Mouse (Mus musculus) heart, postnatal 0 days (tissue): ENCODE results near the gene Pfdn5.

ENCODE experiments used
- CTCF ChIP-seq: IDR thresholded peaks from 2 replicates; pipeline ENCODE4 v1.5.1; 2016; ENCODE audit warnings: antibody characterized with exemption, control low read depth, low read depth
- EP300 ChIP-seq: IDR thresholded peaks from 2 replicates; pipeline ENCODE4 v1.6.1; 2016; ENCODE audit warnings: antibody characterized with exemption, low read depth

- TF ChIP-seq CTCF (no peak), EP300 (no peak)
These were observed 25.0 kb downstream of the Pfdn5 start for GRCm38 (mm10) chr15:102350942-102351291.
